Mouse (Mus musculus) frontal cortex, postnatal 36 days (tissue): ENCODE measurements at regions not wholly inside any gene's neighbourhood (a gene's known extent, or its start where the extent isn't known, plus 50 kb on each side); places are given as distances from the start of the nearest gene placed in this dataset.
"Not testable (repeated sequence)": the region's sequence is repeated elsewhere in the genome, so short reads cannot be mapped to it uniquely, and the experiment has no call there.

ENCODE experiments used
- DNase-seq, 2 experiments: peaks; one replicate each; pipeline ENCODE4 v3.0.0; 2022; ENCODE audit warnings: low spot score in 2 of 2

DNA sequence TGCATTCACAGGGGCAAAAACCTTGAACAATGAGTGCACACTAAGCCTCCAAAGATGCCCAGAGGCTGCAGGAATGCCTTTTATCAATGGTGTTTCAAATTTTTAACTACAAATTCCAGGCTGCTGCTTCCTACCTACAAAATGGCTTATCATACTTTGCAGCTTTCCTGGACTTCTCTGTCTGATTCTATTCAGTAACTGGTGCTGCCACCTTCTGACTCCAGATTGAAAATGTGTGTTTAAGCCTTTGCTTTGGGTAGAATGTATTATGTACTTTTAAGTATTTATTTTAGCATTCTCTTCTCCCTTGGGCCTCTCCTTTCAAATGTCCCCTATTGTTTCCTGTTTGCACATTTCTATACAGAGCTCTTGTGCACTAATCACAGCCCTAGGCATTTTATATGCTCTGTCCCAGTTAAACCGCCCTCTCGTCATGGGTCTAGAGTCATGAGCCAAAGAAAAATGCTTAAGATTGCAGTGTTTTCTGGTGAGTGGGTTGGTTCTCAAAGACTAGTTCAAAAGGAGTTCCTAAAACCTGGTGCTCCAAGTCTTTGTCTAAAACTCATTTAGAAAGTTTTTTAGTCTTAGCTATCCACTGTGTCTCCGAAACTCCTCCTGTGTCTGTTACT, 472.3 kb upstream of the Dpp10 start:
- peak; percentile 13 to 59 for DNase-seq

DNA sequence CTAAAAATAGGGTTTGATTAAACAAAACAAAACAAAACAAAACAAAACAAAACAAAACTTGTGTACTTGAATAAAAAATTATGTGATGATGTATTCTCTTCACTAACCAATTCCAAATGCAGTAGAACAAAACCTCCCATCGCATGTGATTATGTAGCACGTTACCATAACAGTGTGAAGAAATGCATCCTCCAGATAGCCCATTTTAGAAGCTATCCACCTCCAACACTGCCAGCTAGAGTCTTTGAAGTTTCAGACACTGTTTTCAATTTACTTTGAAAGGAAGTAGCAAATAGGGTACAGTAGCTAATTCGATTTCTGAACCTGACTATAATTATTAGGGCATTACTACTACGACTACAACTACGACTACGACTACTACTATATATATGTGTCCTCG, 465.1 kb upstream of the Dpp10 start:
- DNase-seq = peak in 1 of 2 experiments; percentile 20

DNA sequence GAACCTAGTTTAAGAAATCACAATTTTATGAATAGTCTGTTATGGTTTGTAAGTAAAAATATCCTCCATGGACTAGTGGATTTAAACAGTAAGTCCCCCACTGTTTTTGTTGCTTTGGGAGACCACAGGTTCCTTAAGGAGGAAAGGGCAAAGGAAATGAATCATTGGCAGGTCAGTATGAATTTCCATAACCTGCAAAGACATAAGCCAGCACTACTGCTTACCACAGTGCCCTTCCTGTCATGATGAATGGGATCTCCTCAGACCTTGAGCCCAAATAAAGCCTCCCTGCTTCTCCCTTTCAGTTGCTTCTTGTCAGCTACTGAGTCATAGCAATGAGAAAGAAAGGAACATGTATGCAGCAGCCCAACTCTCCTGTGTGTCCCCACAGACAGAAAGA, 443.1 kb upstream of the Dpp10 start:
- no peak for DNase-seq

DNA sequence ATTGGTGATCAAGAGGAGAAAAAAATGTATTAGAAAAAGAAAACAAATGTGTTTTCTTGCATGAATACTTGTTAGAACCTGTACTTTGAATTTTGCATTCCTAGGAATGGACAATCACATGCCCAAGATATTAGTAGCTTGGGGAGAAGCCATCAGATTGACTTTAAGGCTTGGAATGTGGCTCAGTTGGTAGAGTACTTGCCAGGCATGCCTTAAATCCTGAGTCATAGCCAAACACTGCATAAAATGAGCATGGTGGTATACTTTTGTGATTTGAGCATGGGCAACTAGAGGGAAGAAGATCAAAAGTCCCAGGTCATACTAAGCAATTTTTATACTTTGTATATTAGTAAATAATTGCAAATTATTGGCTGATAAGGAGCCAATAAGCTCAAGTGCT, 442.6 kb upstream of the Dpp10 start:
- no peak for DNase-seq

DNA sequence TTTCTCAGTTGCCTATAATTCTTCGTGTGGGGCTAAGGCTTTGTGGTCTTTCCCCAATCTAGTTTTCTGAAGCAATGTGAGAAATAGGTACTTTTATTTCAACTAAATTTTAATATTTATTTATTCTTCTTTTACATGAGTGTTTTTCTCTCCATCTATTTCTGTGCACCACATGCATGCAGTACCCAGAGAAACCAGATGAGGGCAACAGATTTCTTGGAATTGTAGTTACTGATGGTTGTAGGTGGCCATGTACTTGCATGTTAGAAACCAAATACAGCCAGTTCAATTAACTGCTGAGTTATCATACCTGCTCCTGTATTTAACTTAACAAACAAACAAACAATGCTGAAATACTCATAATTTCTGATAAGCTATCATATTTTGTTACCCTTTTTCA, 404.8 kb upstream of the Dpp10 start:
- DNase-seq = peak in 1 of 2 experiments; percentile 33

DNA sequence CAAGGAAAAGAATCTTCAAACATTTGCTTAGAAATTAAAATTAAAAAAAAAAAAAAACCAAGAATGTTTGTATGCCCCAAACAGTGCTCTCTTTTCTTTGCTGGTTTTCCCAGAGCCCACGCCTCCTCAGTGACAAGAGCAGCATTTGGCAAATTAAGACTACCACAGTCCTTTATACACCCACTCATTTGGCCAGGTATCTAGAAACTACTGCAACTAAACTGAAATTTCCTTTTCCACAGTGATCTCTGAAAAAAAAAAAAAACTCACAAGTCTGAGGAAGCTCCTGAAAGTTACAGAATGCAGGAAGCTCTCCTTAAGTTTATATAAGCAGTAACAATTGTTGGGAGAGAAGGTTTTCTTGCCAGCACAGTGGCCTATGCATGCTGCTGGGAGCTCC, 394.2 kb upstream of the Dpp10 start:
- no peak for DNase-seq

DNA sequence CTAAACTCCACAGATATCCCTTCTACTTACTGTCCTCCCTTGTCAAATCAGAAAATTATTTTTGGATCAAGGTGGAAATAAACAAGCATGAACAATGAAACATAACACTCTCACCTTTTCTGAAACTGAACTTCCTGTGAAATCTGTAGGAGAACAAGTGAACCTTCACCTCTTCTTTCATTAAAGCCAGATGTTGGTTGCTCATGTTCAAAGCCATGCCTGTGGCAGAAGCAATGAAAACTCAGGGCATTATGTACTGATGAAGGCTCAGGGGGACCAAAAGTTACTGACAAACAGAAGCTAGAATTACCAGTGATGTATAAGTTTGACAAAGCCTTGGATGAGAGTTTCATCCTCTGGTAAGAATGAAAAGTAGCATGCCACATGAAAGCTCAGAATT, 390.5 kb upstream of the Dpp10 start:
- no peak for DNase-seq

DNA sequence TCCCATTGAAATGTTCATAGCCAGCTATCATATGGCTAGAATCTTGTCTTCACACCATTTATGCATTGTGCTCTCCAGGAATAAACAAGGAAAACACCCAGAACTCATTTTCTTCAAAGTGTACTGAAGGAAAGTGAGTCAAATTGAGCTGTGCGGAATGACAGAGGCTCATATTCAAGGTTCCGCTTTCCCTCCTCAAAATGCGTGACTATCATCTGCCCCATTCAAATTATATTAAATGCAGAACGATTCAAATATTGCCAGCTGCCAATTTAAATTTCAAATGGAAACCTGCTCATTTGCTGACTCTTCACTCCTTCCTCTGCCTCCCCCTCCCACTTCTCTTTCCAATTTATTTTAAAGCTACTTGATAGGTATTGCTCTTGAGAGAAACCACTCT, 384.2 kb upstream of the Dpp10 start:
- no peak for DNase-seq

DNA sequence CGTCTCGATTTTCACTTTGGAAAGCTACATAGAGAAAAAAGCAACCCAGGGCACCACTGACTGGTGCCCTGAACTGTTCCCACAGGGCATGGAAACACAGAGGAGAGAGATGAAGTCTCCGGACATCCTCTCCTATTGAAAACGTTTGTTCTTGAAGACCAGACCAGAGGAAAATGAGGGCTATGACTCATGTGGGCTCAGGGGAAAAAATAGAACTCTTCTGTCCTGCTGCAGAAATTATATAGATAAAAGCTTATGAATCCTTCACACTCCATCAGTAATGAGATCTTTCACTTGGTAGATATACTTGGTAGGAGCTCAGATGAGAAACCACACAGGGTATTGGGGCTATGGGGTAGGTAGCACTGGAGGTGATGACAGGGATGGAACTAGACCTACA, 371.4 kb upstream of the Dpp10 start:
- DNase-seq = peak in 1 of 2 experiments; percentile 3

DNA sequence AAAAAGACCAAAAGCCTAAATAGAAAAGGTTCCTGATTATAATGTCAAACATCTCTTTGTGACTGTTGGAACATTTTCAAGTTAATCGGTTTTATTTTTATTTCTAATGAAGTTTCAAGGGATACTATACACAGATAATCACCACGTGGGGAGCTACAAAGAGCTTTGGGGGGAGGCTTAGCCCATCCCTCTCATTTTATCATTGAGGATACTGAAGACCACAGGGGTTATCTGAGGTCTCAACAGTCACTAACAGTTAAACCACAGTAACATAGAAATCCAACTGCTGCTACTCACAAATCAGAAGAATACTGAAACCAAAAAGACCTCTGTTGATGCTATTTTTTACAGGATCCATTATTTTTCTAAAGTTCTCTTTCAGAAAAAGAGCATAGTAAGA, 364.9 kb upstream of the Dpp10 start:
- no peak for DNase-seq

DNA sequence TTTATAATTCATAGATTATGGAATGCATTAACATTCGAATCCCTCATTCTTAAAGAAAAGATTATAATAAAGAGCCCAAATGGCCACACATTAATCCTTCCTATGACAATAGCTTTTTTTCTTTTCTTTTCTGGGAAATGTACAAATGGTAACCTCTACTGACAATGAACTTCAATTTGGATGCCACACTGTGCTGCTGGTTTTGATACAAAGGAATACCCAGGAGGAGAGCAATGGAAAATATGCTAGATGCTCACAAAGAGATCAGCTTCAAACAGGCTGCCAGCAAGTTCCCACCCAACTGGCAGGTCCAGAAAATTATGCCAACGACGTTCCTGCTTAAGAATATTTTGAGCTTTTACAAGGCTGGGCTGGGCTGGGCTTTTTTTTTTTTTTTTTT, 364.4 kb upstream of the Dpp10 start:
- DNase-seq = no peak

DNA sequence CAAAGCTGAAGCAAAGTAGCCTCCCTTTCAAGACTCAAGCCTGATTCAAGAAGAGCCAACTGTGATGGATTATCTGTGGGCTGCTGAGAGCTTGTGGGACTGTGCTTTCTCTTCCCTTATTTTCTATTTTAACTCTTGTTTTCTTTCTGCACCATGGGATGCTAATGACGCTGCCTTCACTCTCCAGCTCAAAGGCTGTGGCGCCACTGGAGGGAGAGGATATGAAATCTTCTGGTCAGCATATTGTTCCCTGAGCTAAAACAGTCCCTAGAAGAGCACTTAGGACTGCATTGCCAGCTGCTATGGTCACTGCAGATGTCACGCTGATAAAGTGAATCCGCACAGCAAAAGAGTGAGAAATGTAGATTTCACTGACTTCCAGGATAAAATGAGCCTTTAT, 324.2 kb upstream of the Dpp10 start:
- peak in 1 of 2 experiments; percentile 14 for DNase-seq

DNA sequence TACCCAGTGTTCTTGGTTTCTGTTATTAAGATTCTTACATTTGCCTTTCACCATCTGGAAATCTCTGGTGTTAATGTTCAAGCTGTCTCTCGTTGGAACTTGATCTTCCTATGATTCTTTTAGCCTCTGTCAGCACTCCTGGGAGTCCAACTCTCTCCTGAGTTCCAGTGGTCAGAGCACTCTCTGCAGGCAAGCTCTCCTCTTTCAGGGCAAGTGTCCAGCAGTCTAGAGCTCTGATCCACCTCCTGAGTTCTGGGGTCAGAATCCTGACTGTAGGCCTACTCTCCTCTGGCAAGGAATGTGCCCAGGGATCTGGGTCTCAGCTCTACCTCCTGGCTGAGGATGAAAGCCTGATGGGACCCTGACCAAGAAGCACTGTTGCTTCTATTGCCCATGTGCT, 303.1 kb upstream of the Dpp10 start:
- DNase-seq = not testable (repeated sequence)

DNA sequence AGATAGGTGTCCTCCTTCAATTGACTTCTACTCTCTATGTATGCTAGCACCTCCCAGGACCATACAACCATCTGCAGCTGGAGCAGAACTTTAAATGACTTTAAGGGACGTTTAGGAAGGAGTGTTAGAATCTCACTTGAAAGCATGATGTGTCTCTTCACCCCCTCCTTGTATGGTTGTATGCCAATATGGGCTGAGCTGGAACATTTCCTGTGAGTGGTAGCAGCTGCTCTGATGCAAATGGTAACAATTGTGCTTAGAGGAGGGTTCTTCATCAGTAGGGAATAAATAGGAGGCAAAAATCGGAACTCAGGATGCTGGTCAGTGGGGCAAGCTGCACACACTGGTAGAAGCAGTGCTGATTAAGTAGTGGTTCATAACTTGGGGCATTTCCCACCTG, 294.1 kb upstream of the Dpp10 start:
- no peak for DNase-seq

DNA sequence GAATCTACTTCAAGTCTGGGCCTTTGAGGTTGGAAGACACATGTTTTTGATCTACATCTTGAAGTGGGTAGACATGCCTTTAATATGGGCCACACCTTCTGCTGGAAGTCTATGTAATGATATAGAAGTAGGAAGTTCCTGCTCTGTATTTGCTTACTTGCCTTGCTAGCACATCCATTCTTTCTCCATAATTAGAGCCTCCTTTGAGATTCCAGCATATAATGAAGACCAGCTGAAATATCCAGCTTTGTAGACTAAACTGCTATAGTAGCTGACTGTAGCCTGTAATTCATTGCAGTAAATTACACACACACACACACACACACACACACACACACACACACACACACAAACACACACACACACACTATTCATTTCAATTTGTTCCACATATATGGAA, 293.3 kb upstream of the Dpp10 start:
- no peak for DNase-seq

DNA sequence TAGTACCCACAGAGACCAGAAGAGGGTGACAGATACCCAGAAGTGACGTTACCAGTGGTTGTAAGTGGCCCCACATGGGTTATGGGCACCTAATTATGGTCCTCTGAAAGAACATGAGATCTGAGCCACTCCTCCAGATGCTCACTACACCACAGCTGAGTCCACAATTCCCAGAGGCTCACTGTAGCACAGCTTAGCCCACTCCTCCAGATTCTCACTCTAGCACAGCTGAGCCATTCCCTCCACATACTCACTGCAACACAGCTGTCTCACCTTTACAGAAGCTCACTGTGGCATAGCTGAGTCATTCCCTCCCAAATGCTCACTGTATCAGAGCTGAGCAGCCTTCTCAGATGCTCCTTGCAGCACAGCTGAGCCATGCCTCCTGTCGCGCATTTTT, 286.9 kb upstream of the Dpp10 start:
- DNase-seq = no peak
